Mouse (Mus musculus) bone marrow, adult 2 months (tissue): ENCODE data around the gene Bptf.

ENCODE experiments used
- CTCF ChIP-seq: fragments of 200-500 bp; IDR thresholded peaks from 2 replicates; pipeline ENCODE4 v1.5.1; 2011; ENCODE audit warnings: low read length, control low read depth; ENCODE audit not compliant: control insufficient read depth, insufficient read depth
- POLR2A ChIP-seq: fragments of 200-500 bp; IDR thresholded peaks from 2 replicates; pipeline ENCODE4 v1.6.1; 2011; ENCODE audit warnings: low read depth, mild to moderate bottlenecking, control low read depth, low read length, borderline replicate concordance; ENCODE audit not compliant: control insufficient read depth

GRCm38 (mm10) chr11:107125011-107125410 lies 6.9 kb downstream of the Bptf start:
- TF ChIP-seq CTCF (no peak), POLR2A (no peak)
